Mouse (Mus musculus) gastrocnemius, adult 2 months (tissue): Measurements from ENCODE around the gene Ache. TPM values are rescaled to one million over a fixed set of nuclear protein-coding genes. Genes with fewer than 3 reads are reported as not detected.

Source experiments
- DNase-seq: peaks from one replicate; pipeline ENCODE4 v3.0.0; 2022
- H3K27ac ChIP-seq: fragments of 200-600 bp; 2 replicates; pipeline ENCODE4 v1.8.1; 2022; ENCODE audit warnings: mild to moderate bottlenecking
- H3K4me3 ChIP-seq: fragments of 200-600 bp; 2 replicates; pipeline ENCODE4 v1.8.1; 2022; ENCODE audit warnings: mild to moderate bottlenecking, moderate library complexity
- CTCF ChIP-seq: fragments of 200-600 bp; IDR thresholded peaks from 2 replicates; pipeline ENCODE4 v1.8.1; 2022; ENCODE audit warnings: antibody characterized with exemption, mild to moderate bottlenecking, moderate library complexity
- intact Hi-C: fragments of 180-260 bp; cut with DNase I; formaldehyde crosslinking; loops from one replicate; pipeline ENCODE4 v1.15.1; 2025
- total RNA-seq, 2 experiments: library from RNA; stranded (reverse); gene quantifications; 2 replicates each; pipeline ENCODE4 v1.2.3; 2021

Gene Ache
- total RNA-seq, 2 experiments from 2014 or later: 13.7 to 17.9 TPM

- intact Hi-C loops: no loop called here
- peak; percentile 83 for DNase-seq
These were observed 1.7 kb downstream of the Ache start for GRCm38 (mm10) chr5:137288999-137289470.

GRCm38 (mm10) chr5:137289591-137290365 lies 2.5 kb downstream of the Ache start:
- H3K4me3 ChIP-seq: peak overlapping the region; percentile 73
- no peak for DNase-seq
- H3K27ac ChIP-seq: peak overlapping the region; percentile 77
- TF ChIP-seq CTCF: no peak
- intact Hi-C loops: loop anchor here (5.0 kb wide), 1 partner anchor 93 kb away; no protein-coding TSS in a partner anchor

More at GRCm38 (mm10) chr5:137288999-137289470, 1.7 kb downstream of the Ache start:
- peak overlapping the region; percentile 73 for H3K4me3 ChIP-seq
- peak overlapping the region; percentile 77 for H3K27ac ChIP-seq
- peak; percentile 37 for TF ChIP-seq CTCF

GRCm38 (mm10) chr5:137290677-137291076 lies 3.4 kb downstream of the Ache start:
- intact Hi-C loops: loop anchor here (5.0 kb wide), 1 partner anchor 92 kb away; no protein-coding TSS in a partner anchor
- Histone ChIP-seq H3K27ac (peak overlapping the region; percentile 16; the same call in 1 of the 2 replicates), H3K4me3 (peak overlapping the region; percentile 19; the same call in 1 of the 2 replicates)
- DNase-seq: peak; percentile 90
- TF ChIP-seq CTCF: peak; percentile 75

- intact Hi-C loops: loop anchor here (5.0 kb wide), 1 partner anchor 91 kb away; no protein-coding TSS in a partner anchor
- Histone ChIP-seq H3K27ac (no peak overlapping the region), H3K4me3 (0 out of 2 replicates have a peak overlapping the region, but pooled peaks have one; percentile 4)
- TF ChIP-seq CTCF: no peak
- DNase-seq: no peak
These were observed 4.1 kb downstream of the Ache start for GRCm38 (mm10) chr5:137291381-137291926.

- intact Hi-C loops: loop anchor here (2.0 to 5.0 kb wide), 2 partner anchors 14 to 89 kb away; partner anchors contain the start of gene Srrt
- DNase-seq: peak; percentile 88
- 0 out of 2 replicates have a peak, but pooled peaks have one; percentile 8 for TF ChIP-seq CTCF
- peak overlapping the region; percentile 92 for H3K4me3 ChIP-seq
- peak overlapping the region; percentile 92 for H3K27ac ChIP-seq
These were observed 6.0 kb downstream of the Ache start for GRCm38 (mm10) chr5:137293282-137293681.

GRCm38 (mm10) chr5:137293839-137294743 lies 6.8 kb downstream of the Ache start, which contains the start of gene Ufsp1:
Gene Ufsp1 (plus strand): TSS chr5:137294629.
- DNase-seq: peak; percentile 97
- H3K27ac ChIP-seq: peak within 1 kb of the TSS; percentile 92
- peak; percentile 8; the same call in 1 of the 2 replicates for TF ChIP-seq CTCF
- H3K4me3 ChIP-seq: peak within 1 kb of the TSS; percentile 92
- intact Hi-C loops: loop anchor here (2.0 to 5.0 kb wide), 2 partner anchors 13 to 88 kb away; partner anchors contain the start of gene Srrt

GRCm38 (mm10) chr5:137294744-137295093 lies 7.4 kb downstream of the Ache start:
- Histone ChIP-seq H3K4me3 (peak overlapping the region; percentile 92), H3K27ac (peak overlapping the region; percentile 92)
- DNase-seq: no peak
- TF ChIP-seq CTCF: no peak
- intact Hi-C loops: loop anchor here (5.0 kb wide), 1 partner anchor 88 kb away; no protein-coding TSS in a partner anchor

- intact Hi-C loops: no loop called here
- no peak for DNase-seq
These were observed 8.0 kb downstream of the Ache start for GRCm38 (mm10) chr5:137295296-137295695.

GRCm38 (mm10) chr5:137295712-137296111 lies 8.4 kb downstream of the Ache start:
- Histone ChIP-seq H3K4me3 (no peak overlapping the region), H3K27ac (no peak overlapping the region)
- DNase-seq: no peak
- intact Hi-C loops: no loop called here
- TF ChIP-seq CTCF: no peak

More at GRCm38 (mm10) chr5:137295296-137295695, 8.0 kb downstream of the Ache start:
- TF ChIP-seq CTCF: no peak
- peak overlapping the region; percentile 92 for H3K4me3 ChIP-seq
- H3K27ac ChIP-seq: peak overlapping the region; percentile 92; the same call in 1 of the 2 replicates

- DNase-seq: no peak
- intact Hi-C loops: no loop called here
- Histone ChIP-seq H3K4me3 (no peak overlapping the region), H3K27ac (no peak overlapping the region)
- TF ChIP-seq CTCF: no peak
These were observed 9.8 kb downstream of the Ache start for GRCm38 (mm10) chr5:137297126-137297525.

GRCm38 (mm10) chr5:137299240-137299639 lies 11.9 kb downstream of the Ache start:
- Histone ChIP-seq H3K27ac (no peak overlapping the region), H3K4me3 (no peak overlapping the region)
- no peak for TF ChIP-seq CTCF
- DNase-seq: no peak
- intact Hi-C loops: no loop called here

GRCm38 (mm10) chr5:137301253-137301652 lies 13.9 kb downstream of the Ache start:
- Histone ChIP-seq H3K4me3 (no peak overlapping the region), H3K27ac (no peak overlapping the region)
- intact Hi-C loops: no loop called here
- TF ChIP-seq CTCF: no peak
- DNase-seq: no peak
